Mouse (Mus musculus) cerebellum, adult 9-10 months (tissue): ENCODE results near the gene Gm17361.
"Not testable (repeated sequence)": the region's sequence is repeated elsewhere in the genome, so short reads cannot be mapped to it uniquely, and the experiment has no call there.

Experiments
- DNase-seq: peaks from one replicate; pipeline ENCODE4 v3.0.0; 2022

Gm17361 gene

GRCm38 (mm10) chrX:125003863-125004262 is at the start of gene Gm17361:
Gene Gm17361 (plus strand): TSS chrX:125004163.
- DNase-seq, result not testable (repeated sequence)
